Mouse (Mus musculus) heart, adult 2 months (tissue): ENCODE data around the gene Gm20388.

Experiments used
- CTCF ChIP-seq: fragments of 200-600 bp; IDR thresholded peaks from 2 replicates; pipeline ENCODE4 v1.8.1; 2022; ENCODE audit warnings: antibody characterized with exemption, mild to moderate bottlenecking, moderate library complexity
- EP300 ChIP-seq: fragments of 200-500 bp; IDR thresholded peaks from 2 replicates; pipeline ENCODE4 v1.6.1; 2011; ENCODE audit warnings: low read depth, low read length, control low read depth; ENCODE audit not compliant: insufficient read depth
- POLR2A ChIP-seq: fragments of 200-500 bp; IDR thresholded peaks from 2 replicates; pipeline ENCODE4 v1.6.1; 2011; ENCODE audit warnings: mild to moderate bottlenecking, low read depth, low read length, control low read depth; ENCODE audit not compliant: insufficient read depth

- TF ChIP-seq EP300, result no peak
- no peak for TF ChIP-seq CTCF
- TF ChIP-seq POLR2A, result no peak
These were observed 815.4 kb downstream of the Gm20388 start for GRCm38 (mm10) chr8:120726051-120726450.
